Mouse (Mus musculus) right cerebral cortex, postnatal 14 days (tissue): ENCODE measurements around the gene Insm1.

ENCODE experiments used
- DNase-seq: peaks from one replicate; pipeline ENCODE4 v3.0.0; 2022

Insm1 gene

DNA sequence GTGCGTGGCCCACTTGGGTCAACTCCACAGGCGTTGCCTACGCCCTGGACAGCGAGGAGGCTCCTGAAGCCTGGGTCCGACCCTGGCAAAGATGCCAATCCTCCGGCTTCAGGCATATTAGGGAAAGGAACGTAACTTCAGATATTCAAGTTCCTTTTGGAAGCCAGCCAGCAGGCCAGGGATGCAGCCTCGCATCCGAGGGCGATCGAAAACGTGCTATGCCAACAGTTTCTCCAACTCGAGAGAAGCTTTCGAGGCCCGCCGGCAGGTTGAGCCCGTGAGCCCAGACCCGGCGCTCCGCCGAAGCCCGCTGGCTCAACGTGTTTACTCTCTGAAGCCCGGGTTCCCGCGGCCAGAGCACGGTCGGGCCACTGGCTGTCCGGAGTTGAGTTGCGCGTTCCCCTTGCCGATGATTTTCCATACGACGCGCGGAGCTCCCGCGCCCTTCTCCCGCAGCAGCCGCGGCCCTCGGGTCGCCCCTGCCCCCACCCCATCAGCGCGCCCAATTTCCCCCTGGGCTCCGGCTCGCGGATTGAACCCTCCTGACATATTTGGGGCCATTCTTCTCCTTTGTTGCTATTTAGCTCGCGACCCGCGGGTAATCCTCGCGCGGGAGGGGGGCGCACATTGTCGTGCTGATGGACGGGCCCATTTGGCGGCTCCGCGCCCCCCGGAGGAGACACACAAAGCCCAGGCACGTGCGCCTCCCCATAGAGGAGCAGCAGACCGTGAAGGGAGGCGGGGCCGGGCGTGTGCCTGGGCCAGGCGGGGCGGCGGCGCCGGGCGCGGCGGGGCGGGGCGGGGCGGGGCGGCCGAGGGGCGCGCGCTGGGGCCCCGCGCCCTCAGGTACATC is at the start of gene Insm1:
Gene Insm1 (plus strand): TSS at position 846 of the 853 bp plus-strand sequence.
- DNase-seq = peak; percentile 52

DNA sequence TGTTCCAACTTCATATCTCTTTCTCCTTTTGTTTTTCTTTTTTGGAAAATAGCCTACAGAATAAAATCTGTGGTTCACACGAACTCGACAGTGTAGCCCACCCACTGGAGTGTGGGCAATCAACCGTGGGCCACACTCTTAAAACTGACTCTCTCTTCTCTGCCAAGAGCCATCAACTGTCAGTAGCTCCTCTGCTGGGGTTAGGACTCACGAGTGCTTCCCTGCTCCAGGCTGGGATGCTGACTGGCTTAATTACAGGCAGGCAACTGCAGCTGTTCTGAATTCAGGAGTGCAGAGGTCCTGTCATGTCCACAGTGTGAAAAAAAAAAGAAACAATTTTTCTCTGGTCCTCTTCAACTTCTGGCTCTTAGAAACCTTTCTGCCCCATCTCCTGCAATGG is 49.6 kb upstream of the Insm1 start:
- no peak for DNase-seq

DNA sequence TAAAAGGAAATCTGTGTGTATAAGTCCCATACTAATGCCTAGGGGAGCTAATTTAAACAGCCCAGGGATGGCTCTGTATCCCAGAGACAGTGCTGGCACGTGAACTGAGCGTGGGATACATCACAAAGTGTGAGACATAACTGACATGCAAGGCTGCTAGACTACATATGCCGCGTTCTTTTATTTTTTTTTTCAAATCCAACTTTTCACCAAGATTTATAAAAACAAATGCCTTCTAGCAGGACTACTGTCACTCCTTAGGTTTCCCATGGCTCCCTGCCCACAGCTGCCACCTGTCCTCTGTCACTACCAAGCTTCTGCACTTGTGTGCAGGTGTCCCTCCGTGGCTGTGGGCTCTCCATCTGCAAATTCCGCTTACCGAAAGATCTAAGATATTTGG is 47.5 kb upstream of the Insm1 start:
- peak; percentile 39 for DNase-seq

DNA sequence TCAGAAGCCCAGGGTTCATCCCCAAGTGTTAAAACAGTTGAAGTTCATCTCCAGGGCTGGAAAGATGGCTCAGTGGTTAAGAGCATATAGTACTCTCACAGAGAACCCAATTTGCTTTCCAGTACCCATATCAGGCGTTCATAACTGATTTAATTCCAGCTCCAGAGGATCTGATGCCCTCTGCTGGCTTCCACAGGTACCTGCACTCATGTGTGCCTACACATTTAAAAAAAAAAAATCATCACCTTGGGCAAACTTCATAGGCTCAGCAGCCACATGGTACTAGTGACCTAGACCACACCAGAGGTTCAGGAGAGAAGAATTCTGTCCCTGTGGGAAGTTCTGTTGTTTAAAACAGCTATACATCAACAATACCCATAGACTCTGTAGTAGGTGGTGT is 43.0 kb upstream of the Insm1 start:
- no peak for DNase-seq

DNA sequence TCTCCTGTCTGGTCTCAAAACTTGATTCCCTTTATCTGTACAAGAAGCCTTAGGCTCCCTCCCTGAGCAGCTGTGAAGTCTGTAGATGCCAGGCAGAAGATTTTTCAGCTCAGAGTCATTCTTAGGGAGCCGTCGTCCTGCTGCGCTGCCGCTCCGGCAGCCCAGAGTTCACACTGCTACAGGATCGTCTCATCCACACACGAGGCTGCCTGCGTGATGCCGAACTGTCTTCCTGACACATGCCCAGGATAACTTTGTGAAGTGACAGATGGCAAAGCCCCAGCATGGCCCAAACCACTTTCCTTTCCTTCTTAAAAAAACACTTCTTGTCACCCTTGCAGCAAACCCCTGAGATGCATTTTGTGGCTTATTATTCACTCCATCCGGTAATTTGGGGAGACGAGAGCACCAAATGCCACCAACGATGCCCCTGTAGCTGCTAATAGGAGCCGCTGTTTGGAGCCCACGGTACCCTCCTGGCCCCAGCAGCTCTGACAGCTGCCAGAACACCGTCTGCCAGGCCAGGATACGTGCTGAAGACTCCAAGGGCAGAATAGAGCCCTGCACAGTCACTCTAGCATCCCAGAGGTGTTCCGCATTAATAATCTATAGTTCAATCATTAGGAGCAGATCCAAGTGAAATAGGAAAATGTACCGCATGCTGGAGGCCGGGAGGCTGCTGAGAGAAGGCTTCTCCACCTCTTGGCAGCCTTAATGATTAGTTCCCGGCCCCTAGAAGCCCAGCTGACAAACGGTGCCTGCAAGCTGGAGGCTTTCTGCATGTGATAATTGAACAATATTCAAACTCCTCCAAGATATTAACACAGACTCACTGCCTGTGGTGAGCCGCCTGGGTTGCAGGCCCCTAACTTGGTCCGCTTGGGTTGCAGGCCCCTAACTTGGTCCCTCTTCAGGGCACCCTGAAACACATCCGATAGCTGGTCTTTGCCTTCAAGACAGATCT is 37.6 kb upstream of the Insm1 start:
- no peak for DNase-seq

DNA sequence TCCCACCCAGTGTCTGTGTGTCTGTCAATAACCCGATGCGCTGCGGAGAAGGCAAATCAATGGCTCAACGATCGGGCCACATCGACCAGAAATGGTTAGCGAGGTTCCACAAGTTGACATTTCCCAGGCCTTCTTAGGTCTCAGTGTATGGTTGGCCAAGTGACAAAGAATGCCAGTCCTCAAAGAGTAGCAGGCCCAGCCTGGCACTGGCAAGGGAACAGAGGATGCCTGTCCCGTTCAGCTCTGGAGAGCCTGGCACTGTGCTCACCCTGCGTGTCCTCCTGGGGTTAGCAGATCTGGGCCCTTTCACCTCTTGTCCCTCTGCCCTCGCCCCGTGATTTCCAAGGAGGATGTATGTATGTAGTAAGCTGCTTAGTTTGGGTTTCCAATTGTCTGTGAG is 25.6 kb upstream of the Insm1 start:
- DNase-seq = no peak

DNA sequence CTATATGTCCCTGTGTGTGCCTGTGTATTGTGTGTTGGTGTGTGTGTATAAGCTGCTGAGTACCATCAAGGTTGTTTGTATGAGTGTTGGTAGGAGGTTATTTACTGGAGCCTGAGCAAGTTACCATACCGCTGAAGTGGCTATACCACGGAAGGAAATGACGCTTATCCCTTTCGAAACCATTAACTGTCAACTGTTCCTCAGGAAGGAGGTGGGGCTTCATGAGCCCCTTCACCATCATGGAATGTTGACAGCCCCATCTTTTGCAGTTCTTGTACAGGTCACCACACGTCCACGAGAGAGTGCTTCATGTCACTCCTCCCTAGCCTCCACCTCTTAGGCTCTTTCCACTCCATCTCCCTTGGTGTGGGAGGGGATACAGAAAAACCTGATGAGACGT is 23.8 kb upstream of the Insm1 start:
- no peak for DNase-seq

DNA sequence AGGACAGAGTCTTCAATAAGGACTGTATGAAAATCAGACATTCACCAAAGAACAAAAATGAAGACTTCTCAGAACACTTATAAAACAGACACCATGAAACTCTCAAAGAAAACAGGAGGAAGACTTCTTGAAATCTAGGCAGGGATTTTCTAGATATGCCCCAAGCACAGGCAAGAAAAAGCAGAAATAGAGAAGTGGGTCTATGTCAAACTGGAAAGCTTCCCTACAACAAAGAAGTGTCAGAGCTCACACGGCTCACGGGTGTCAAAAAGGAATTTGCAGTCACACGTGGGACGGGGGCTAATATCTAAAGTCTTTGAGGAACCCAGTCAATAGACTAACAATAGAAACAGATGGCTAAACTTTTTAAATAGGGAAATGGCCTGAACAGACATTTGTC is 10.8 kb upstream of the Insm1 start:
- no peak for DNase-seq

DNA sequence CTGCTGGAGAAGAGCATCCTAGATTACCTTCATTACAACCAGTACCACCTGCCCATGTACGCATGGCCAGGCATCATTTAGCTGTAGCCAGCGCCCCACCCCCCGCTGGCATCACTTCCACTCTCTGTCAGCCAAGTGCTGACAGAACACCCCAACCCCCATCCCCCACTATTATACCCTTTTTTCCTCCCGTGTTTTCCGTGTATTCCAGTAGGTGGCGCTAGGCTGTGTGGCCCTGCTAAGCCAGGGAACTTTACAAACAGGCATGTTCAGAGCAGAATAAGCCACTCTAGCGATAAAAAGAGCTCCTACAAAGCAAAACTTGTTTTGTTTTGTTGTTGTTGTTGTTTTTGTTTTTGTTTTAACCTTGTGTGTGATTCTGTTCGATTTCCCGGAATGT is 7.0 kb upstream of the Insm1 start:
- peak; percentile 37 for DNase-seq

DNA sequence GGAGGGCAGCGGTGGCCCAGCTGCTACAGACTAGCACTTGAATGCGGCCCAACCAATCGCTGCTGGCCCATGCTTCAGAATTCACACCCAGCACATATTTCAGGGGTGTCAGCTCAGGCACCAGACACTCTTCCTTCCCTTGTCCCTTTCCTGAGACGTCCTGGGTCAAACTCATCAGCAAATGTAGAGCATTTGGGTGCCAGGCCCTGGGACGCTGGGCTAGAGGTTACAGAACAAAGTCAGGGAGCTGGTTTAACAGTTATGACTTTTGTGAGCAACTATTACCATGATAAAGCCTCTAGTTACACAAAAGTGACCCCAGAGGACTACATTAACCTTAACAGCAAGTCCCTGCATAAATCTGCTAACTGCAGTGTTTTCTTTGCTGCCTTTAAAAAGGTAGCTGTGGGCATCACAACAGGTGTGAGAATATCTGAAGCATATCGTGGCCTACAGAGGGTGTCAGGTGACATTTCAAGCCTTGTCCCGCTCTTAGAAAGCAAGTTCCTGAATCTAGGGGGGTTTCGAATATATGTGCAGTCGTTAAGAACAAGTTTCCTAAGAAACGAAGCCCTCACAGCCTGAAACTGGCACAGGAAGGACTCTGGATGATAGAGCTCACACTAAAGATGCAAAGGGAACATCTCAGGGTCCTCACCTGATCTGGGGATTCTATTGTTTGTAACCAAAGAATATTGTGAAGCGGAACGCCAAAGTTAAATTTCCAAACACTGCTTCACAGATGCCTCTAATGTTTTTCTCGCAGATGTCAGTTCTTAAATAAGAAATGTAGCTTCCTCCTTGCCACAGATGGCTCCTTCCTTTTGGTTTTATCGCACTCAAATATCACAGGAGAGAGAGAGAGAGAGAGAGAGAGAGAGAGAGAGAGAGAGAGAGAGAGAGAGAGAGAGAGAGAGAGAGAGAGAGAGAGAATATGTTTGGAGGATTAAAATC is 5.3 kb upstream of the Insm1 start:
- no peak for DNase-seq

DNA sequence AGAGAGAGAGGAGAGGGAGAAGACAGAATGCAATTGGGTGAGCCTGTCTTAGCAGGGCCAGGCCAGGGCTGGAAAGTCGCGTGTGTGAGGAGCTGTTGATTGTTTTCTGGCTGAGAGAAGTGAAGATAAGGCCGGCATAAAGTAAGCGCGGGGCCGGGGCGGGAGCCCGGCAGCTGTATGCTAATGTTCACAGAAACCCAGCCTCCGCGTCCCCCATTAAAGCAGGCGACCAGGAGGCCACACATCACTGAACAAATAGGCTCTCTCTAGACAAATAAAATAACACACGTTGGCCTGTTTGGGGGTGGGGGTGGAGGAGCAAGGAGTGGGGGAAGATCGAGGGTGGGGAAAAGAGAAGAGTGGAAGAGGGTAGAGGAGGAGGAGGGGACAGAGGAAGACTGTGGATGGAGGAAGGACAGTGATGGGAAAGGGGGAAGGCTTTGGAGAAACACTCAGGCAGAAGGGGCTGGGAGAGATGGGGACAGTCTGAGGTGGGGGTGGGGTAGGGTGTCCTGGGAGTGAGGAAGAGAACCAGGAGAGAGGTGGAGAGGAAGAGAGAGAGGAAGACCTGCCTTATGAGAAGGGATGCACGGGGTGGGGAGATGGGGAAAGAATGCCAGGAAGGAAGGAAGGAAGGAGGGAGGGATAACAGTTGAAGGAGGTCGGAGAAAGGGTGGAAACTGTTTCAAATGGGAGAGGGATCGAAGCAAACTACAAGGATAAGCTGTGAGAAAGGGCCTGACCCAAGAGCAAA is 4.3 kb upstream of the Insm1 start:
- DNase-seq = no peak

DNA sequence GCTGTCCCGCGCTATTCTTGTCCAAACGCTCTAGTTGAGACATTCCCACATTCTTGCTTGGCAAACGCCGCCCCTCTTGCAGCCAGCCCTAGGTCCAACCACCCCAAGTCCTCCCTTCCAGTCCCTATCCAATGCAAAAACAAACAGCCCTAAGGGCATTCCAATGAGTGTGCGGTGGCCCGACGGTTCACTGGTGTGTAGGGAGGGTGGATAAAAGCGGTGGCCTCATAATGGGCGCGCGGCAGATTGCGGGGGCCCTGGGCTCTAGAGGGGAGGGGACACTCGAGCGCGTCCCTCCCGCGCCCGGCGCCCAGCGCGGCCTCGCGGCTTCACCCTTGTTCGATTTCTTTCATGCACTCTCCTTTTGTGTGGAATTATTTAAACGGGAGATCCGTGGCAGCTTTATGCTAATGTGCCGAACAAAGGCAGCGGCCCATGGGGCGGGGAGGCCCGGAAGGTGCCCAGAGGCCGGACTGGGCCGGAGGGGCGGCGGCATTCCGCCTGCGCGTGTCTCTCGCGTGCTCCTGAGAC is 3.5 kb upstream of the Insm1 start:
- no peak for DNase-seq

DNA sequence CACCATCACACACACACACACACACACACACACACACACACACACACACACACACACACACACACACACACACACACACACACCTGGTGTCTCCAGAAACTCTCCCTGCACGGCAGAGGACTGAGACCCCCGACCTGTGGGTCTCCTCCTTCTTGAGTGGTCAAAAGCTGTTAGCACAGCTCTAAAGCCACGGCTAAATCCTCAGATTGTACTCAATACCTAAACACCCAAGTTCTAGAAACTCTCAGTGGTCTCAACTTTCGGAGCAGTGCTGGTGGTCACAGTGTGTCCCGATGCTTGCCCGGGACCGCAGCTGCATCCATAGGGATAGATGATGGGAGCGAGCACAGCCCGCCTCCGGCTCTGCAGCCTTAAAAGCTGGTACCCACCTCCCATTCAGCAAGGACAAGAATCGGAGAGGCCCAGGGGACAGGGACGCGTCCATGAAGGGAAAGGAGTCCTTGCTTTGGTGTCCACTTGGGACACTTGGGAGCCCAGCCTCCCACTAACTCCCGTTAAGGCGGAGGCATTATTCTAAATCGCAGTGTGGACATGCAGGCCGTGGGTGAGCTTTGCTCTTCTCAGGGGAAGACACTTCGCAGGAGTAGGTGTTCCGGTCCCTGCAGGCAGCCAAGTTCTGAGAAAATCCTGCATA is 2.7 kb upstream of the Insm1 start:
- no peak for DNase-seq

DNA sequence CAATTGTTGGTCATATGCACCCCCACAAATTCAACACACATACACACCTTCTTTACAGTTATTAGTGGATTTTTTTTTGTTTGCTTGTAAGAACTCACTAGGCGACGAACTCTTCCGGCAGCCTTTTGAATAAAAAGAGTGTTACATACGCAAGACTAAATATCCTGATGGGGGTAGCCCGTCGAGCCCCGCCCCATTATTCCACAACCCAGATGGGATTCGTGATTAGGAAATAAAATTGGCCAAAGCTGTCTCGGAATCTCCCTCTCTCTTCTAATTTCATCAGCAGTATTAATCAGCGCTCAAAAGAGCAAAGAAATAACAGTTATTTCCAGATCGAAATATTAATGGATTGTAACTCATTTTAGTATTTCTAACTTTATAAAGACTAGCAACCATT is 1.9 kb upstream of the Insm1 start:
- DNase-seq = no peak

DNA sequence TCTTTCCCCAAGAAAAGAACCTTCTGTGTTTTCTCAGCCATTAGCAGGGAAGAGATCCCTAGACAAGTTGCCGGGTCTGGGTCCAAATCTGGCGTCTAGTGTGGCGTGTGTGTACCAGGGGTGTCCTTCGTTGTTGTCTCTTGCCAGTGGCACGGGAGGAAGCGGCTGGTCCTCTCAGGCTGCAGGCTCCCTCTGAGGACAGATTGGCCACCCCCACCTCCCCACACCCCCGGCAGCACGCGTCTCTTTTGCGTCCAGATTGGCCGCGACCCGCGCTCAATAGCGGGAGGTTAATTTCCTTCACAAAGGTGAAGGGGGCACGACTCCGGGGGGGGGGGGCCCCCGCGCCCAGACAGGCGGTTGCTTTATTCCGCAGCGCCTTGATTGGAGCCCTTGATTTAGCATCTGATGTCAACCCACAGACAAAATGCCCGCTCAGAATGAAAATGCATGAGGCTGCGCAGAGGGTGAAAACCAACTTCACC is 1.1 kb upstream of the Insm1 start:
- DNase-seq = peak; percentile 12

DNA sequence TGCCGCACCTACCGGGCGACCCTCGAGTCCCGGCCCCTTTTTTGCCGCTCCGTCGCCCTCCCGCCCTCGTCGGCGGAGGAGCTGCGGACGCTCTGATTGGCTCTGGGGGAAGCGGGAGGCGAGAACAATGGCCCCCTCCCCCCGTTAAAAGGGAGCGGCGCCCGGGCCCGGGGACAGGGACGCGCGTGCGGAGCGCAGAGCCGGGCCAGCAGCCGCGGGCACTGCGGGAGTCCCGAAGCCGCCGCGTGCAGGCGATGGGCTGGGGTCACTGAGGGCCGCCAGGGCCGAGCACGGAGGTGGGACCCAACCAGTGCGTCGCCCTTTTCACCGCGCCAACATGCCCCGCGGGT is 183 bp downstream of the Insm1 start:
- DNase-seq = peak; percentile 59

DNA sequence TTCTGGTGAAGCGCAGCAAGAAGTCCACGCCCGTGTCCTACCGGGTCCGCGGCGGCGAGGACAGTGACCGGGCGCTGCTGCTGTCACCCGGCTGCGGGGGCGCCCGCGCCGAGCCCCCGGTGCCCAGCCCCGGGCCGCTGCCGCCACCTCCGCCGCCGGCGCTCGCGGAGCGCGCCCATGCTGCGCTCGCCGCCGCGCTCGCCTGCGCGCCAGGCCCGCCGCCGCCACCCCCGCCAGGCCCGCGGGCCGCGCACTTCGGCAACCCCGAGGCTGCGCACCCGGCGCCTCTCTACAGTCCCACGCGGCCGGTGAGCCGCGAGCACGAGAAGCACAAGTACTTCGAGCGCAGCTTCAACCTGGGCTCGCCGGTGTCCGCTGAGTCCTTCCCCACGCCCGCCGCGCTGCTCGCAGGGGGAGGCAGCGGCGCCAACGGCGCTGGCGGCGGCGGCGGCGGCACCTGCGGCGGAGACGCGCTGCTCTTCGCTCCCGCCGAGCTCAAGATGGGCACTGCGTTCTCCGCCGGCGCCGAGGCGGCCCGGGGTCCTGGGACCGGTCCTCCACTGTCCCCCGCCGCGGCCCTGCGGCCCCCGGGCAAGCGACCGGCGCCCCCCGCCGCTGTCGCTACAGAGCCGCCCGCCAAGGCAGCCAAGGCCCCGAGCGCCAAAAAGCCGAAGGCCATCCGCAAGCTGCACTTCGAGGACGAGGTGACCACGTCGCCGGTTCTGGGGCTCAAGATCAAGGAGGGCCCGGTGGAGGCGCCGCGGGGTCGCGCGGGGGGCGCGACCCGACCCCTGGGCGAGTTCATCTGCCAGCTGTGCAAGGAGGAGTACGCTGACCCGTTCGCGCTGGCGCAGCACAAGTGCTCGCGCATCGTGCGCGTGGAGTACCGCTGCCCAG is 806 bp downstream of the Insm1 start:
- DNase-seq = peak; percentile 37

DNA sequence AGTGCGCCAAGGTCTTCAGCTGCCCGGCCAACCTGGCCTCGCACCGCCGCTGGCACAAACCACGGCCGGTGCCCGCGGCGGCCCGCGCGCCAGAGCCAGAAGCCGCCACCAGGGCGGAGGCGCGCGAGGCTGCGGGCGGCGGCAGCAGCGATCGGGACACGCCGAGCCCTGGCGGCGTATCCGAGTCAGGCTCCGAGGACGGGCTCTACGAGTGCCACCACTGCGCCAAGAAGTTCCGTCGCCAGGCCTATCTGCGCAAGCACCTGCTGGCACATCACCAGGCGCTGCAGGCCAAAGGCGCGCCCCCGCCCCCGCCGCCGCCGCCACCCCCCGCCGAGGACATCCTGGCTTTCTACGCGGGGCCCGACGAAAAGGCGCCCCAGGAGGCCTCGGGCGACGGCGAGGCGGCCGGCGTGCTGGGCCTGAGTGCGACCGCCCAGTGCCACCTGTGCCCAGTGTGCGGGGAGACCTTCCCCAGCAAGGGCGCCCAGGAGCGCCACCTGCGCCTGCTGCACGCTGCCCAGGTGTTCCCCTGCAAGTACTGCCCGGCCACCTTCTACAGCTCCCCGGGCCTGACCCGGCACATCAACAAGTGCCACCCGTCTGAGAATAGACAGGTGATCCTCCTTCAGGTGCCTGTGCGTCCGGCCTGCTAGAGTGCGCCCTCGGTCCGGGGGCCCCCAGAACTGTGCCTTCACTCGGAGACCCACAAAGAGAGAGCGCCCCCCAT is 1.6 kb downstream of the Insm1 start:
- peak; percentile 40 for DNase-seq

DNA sequence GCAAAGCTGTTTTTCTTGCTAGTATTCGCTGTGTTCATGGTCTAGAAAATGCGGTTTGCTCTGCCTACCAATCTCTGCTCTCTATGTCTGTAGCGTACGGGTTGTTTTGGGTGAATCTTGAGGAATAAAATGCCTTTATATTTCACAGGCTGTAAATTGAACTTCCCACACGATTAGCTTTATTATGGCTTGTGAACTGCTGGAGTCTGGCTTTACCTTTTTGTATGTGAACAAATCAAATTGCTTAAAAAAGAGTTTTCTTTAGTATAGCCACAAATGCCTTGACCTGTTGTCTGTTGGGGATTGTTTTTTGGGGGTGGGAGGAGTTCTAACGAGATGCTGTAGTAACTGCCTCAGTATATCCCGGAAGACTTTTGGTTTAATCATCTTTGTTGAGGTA is 2.4 kb downstream of the Insm1 start:
- DNase-seq = no peak
